Mouse (Mus musculus) gastrocnemius, adult 8-10 months (tissue): ENCODE results near the gene Akap2. TPM values are rescaled to one million over a fixed set of nuclear protein-coding genes. Genes with fewer than 3 reads are reported as not detected.

Experiments used
- DNase-seq, 2 experiments: peaks; one replicate each; pipeline ENCODE4 v3.0.0; 2022; ENCODE audit warnings: low spot score in 2 of 2
- total RNA-seq, 4 experiments: library from RNA; stranded (reverse); gene quantifications; 2 replicates each; pipeline ENCODE4 v1.2.4; 2022

Gene Akap2
- total RNA-seq, 4 experiments from 2014 or later, result 16.7 to 33.5 (median 23.6) TPM

DNA sequence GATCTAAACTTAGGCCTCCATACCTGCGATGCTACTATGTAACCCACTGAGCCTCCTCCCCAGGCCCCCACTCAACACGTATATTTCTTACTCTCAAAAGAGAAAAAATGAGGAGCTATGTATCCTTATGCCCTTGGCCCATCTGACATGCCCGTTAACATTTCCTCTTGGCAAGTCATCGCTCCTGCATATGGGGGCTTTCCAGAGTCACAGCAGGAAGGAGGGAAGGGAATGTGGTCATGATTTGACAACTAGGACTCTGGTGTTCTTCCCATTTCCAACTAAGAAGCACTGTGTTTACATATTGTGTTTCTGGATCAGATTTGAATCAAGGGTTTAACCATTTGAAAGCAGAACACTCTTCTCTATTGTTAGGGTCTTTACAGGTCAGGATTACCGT, 15.9 kb upstream of the Akap2 start:
- no peak for DNase-seq

- no peak for DNase-seq
Observed at GRCm38 (mm10) chr4:57703574-57704470, 13.6 kb upstream of the Akap2 start.

DNA sequence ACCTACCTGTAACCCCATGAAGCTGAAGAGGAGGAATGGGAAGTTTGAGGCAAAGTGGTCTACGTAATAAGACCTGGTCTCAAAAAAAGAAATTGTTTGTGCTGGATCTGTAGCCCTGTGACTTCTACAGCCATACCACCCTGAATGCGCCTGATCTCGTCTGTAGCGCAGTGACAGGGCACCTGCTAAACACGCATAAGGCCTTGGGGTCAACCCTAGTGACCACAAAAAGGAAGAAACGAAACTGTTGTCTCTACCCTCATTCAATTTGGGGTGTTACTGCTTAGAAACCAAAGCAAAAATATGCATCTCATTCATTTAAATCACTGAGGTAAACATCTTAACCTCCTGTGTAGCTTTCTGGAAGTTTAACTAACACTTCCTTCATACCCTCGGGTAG, 12.9 kb upstream of the Akap2 start:
- DNase-seq, result no peak

DNA sequence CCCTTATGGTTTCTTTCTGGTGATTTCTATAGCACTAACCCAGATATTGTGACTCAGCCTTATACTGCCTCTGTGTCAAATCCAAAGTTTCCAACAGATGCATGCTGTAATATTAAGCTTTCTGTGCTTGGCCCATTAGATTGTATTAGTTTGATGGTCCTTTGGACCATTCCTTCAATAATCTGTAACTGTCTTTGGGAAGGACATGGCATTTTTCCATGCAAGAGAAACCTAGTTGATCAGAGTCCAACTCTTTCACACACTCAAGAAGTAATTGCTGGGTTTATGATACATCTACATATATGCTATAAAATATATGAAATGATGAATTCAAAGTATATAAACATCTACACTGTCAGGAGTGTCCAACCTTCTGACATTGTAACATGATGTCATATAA, 1.6 kb upstream of the Akap2 start:
- DNase-seq, result no peak

DNA sequence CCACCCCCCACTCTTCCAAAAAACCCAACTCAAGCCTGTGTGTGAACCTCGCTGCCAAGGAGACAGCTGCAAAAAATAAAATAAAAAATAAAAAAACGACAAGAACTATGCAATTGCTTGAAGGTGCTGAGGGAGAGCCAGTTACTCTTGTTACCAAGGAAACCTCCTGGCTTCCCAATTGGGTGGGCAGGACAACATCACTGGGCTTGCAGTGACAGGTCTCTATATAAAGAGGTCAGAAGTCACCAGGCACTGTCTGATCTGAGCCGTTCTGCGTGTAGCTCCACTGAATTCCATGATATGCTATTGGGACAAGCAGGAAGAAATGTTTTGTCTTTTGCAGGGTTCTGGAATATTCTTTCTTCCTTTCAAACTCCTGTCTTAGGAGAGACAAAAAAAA, 722 bp upstream of the Akap2 start:
- DNase-seq, result no peak

- DNase-seq, result no peak
Observed at GRCm38 (mm10) chr4:57719370-57719769, 1.9 kb downstream of the Akap2 start.

- DNase-seq, result no peak
Observed at GRCm38 (mm10) chr4:57720869-57721361, 3.5 kb downstream of the Akap2 start.

GRCm38 (mm10) chr4:57722296-57722695, 4.8 kb downstream of the Akap2 start:
- no peak for DNase-seq

- no peak for DNase-seq
Observed at GRCm38 (mm10) chr4:57723659-57724058, 6.2 kb downstream of the Akap2 start.

DNA sequence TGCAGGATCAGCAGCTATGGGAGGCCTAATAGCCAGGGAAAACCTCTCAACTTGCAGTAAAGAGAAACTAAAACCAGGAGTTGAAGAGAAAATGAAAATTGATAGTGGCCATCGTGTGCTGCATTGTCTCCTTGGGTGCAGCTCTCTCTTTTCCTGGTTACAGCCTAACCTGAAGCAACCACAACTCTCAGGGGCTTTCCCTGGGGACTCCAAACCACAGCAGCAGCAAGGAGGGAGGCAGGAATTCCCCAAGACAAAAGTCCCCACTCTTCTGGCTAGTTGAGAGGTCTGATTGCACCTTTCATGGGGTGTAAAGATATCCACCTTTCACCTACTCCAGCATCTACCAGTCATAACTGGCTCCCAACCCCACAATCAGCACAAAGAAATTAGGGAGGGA, 8.1 kb downstream of the Akap2 start:
- DNase-seq, result no peak

DNA sequence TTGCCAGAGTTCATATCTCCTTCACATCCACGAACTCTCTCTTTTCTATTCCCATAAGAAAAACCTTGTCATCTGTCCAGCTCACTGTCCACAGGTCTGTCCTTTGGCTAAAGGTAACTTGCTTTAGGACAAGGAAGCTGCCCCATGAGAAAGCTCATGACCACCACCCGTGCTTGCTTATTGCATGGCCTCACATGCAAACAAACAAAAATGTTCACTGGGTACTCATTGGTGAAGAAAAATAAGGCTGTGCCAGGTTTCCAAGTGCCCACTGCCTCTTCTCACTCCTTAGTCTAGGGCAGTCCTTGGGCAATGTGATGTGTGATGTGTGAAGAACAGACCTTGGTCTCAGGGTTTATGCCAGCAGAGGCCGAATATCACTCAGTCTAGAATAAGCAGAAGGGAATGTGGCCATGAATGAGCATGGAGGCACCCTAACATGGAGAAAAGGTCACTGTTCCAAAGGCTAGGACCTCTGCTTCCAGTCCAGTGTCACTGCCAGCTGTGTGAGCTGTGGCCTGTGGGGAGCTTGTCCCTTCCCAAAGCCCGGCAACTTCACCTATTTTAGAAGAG, 11.2 kb downstream of the Akap2 start:
- no peak for DNase-seq

DNA sequence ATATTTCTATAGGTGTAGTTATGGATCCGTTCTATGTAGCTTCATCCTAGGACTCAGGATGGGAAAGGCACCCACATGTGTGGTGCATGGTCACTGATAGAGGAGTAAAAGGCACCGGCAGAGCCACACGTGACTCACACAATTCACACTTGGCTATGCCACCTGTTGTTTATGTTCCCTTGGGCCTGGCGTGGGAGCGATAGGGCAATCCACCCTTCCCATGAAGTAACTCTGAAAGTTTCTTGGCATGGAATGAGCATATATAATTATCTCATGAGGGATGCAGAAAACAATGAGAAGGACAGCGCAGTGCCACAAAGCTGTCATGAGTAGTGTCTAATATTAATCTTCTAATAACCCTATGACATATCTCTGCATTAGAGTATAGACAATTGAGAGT, 12.6 kb downstream of the Akap2 start:
- DNase-seq, result no peak

DNA sequence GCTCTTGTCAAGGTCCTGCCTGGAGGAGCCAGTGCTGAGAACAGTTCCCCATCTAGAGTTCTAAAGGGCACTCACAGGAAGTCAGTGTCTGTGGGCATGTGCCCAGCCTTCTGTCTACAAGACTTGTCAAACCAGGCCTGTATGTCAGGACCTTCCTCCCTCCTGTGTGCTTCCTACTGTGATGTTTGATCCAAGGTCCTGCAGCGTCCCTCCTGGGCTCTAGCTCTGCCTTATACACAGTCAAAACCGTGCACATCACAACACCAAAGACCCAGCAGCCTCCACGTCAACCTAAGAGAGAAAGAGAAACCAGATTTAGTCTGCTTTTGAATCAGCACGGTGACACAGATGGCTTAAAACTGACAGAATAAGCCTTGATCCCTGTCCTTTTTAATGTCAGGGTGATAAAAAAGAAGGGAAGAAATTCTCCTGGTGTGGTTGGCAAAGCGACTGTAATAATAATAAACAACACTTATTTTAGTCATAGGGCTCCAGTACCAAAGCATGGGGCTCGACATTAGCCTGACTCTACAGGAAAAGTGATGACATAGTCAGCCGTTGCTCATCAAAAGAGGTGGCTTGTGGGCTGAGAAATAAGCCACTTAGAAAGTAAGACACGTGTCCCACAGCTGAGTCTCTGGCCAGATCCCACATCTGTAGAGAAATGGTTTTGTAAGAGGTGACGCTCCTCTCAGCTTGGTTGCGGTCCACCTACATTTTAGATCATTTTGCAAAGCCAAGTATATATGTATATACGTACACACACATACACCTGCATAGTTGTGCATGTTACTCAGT, 13.5 kb downstream of the Akap2 start:
- DNase-seq, result no peak

DNA sequence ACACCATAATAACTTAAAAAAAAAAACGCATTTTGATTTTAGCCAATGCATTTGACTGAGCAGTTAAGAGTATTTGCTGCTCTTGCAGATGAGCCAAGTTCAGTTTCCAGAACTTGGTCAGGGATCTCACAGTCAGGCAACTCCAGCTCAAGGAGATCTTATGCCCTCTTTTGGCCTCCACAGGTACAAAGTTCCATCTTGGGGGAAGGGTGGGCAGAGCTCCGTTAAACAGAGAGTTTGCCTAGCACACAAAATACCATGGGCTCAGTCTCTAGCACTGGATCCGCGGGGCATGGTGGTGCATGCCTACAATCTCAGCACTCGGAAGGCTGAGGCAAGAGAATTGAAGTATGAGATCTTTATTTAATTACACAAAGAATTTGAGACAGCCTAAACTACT, 14.9 kb downstream of the Akap2 start:
- DNase-seq, result no peak

DNA sequence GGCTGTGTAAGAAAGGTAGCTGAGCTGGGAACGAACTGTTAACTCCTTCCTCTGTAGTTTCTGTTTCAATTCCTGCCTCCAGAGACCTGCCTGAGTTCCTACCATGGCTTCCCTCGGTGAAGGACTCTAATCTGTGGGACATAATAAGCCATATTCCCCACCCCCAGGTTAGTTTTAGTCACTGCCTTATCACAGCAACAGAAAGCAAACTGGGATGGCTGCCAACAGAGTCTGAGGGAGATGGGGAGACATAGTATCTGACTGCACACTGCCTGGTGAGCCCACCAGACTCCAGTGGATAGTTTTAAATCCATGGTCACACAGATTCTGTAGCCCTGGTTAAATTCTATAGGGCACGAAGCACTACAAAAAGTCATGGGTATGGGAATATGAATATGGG, 16.0 kb downstream of the Akap2 start:
- no peak for DNase-seq

- no peak for DNase-seq
Observed at GRCm38 (mm10) chr4:57735426-57735825, 18.0 kb downstream of the Akap2 start.

DNA sequence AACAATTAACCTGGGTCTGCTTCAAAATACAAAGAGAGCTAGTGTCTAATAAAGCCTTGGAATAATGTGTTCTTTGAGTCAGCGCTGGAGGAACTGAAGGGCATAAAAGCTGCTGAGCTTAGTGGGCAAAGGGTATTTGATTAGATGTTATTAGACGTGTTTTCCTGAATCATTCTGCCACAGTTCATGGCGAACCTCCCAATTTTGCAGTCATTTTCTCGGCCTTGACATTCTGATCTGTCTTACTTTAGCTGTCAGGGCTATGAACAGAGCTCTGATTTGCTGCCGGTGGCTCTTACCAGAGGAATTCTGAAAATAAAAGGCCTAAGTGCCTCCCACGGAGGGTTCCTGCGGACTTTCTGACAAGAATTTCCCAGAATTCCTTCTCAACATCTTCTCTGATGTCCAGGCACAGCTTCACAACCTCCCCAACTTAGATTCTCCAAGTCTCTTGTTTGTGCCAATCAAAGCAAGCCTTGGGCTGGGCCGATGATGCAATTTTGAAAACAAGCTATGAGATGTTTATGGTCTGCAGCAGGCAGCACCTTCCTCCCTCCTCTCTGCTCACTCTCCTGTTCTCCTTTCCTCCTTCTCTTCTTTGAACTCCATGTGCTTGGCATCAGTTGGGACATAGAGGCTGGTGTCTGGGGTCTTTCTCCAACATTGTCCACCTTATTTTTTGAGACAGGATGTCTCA, 21.5 kb downstream of the Akap2 start:
- DNase-seq, result no peak

DNA sequence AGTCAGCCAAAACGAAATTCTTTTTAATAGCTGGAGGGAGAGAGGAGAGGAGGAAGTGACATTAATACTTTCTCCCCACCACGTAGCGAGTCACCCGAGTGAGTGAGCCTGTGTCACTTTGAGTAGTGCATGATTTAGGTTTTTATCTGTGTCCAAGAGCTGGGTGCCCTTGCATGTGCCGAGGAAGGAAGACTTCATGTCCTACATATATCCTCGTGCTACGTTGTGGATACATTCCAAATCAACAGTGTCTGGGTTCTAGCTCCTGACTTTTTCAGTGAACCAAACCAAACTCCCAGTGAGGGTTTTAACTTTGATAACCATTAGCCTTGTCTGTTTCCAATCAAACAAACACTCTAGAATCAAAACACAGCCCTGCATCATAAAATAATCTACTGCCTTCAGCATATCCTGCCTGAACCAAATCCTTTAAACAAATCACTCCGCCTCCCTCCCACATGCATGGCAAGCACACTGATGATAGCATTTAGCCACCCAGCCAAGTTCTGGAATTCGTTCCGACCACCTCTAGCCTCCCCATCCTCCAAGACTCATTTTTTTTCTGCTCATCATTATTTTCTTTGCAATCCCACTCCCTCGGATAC, 26.0 kb downstream of the Akap2 start:
- DNase-seq, result no peak

- DNase-seq, result no peak
Observed at GRCm38 (mm10) chr4:57750651-57751050, 33.2 kb downstream of the Akap2 start.

- DNase-seq, result no peak
Observed at GRCm38 (mm10) chr4:57751054-57751453, 33.6 kb downstream of the Akap2 start.

- DNase-seq, result no peak
Observed at GRCm38 (mm10) chr4:57751566-57751965, 34.1 kb downstream of the Akap2 start.
